ENCODE assay signal across 23 mouse cellular contexts in the genomic region with DNA sequence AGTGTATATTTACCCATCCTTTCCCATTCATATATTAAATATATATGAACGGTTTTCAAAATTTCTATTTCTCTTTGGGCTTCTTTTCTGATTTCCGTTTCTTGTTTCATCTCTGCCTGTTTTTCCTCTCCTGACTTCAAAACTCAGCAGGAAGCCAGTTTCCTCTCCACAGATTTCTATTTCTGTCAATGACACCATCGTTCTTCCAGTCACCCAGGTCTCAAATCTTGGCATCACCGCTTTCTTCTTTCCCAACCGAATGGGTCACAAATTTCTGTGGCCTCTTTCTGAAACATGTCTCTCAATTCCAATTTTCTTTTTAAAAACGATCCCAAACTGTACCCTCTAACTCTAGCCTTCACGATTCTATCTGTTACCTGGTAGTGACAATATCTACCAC. TPM values are rescaled to one million over a fixed set of nuclear protein-coding genes. Genes with fewer than 3 reads are reported as not detected.
DNase-seq lines count a peak whose midpoint lies in the region; ATAC-seq and TF ChIP-seq lines count a peak whose summit lies in the region.
"Had no signal": no experiment of that assay in that cellular context is flagged by ENCODE, and none has a peak within 500 bp of the region (broad histone marks: within the 10 kb centered on the region; RNA-seq: fewer than 3 reads in every experiment).

No protein-coding gene starts in this region.

- H3K27ac ChIP-seq in CH12.LX (ENCODE audit: insufficient read depth, low read depth) = no peak overlapping the region
- H3K27ac ChIP-seq in heart, embryonic 12.5 days (ENCODE audit: poor library complexity, severe bottlenecking) = peak overlapping the region; percentile 92
- H3K27ac ChIP-seq in liver, postnatal 0 days (ENCODE audit: low read depth) = no peak overlapping the region
- H3K27ac ChIP-seq: embryonic facial prominence, embryonic 12.5 days; hindbrain, embryonic 15.5 days; midbrain, embryonic 15.5 days had no signal

- TF ChIP-seq RAD21 in CH12.LX (IDR thresholded peaks at IDR 0.05; ENCODE audit: low read depth, low read length) = no peak

- H3K79me2 ChIP-seq in CH12.LX (replicated peaks; ENCODE audit: control insufficient read depth, extremely low read depth, insufficient read depth, poor library complexity, severe bottlenecking) = no peaks in the 10 kb centered on the region

- dilution Hi-C loops in CH12.LX (cut with MboI; ENCODE audit: extremely low pct_ligation_motif_present, extremely low pct_unique_long_range_greater_than_20kb, low sequenced_read_pairs) = no loop called here

- no peak for TF ChIP-seq EP300 in CH12.LX (IDR thresholded peaks at IDR 0.05; ENCODE audit: low read length)
- TF ChIP-seq EP300 in liver, postnatal 0 days (IDR thresholded peaks at IDR 0.05; ENCODE audit: low read depth) = no peak

- ATAC-seq in heart, embryonic 12.5 days (ENCODE audit: insufficient number of reproducible peaks, low FRiP score) = no peak
- ATAC-seq in liver, postnatal 0 days = no peak

- peak; percentile 53 for DNase-seq in heart, adult 8-10 months (ENCODE audit: low spot score)
- DNase-seq in heart, postnatal 4 days = no peak
- no peak for DNase-seq in CH12.LX (ENCODE audit: extremely low read depth)
- peak; percentile 36 to 50 for DNase-seq in heart, postnatal 10 days
- no peak for DNase-seq in liver, postnatal 0 days
- DNase-seq in kidney, adult 8-10 months = no peak
- DNase-seq: adrenal gland, adult 8-10 months; B cell, adult 2 months; cerebellum, postnatal 14 days; gastrocnemius, postnatal 10 days; kidney, adult 2 months; kidney, postnatal 14 days; liver; lung, postnatal 4 days; right cerebral cortex, adult 18-20 months; right cerebral cortex, postnatal 4 days; thymus, postnatal 14 days had no signal

- H3K4me3 ChIP-seq in CH12.LX (replicated peaks in 1 of 3; ENCODE audit: low read depth in 2 of 3, low read length in 2 of 3, poor library complexity in 1 of 3) = no peak overlapping the region
- no peak overlapping the region for H3K4me3 ChIP-seq in heart, embryonic 12.5 days
- H3K4me3 ChIP-seq in liver, postnatal 0 days (ENCODE audit: low read depth, low read length) = no peak overlapping the region

- no peaks in the 10 kb centered on the region for H3K36me3 ChIP-seq in CH12.LX (replicated peaks in 1 of 2; ENCODE audit: control insufficient read depth in 1 of 2, insufficient read depth in 1 of 2, low read length in 1 of 2)
- H3K36me3 ChIP-seq in heart, embryonic 12.5 days = no peaks in the 10 kb centered on the region
- no peaks in the 10 kb centered on the region for H3K36me3 ChIP-seq in liver, postnatal 0 days (replicated peaks; ENCODE audit: insufficient read depth, low read length)
- H3K36me3 ChIP-seq: embryonic facial prominence, embryonic 12.5 days; hindbrain, embryonic 15.5 days; limb, embryonic 10.5 days; liver, embryonic 15.5 days; midbrain, embryonic 15.5 days had no signal

- intact Hi-C loops in heart, postnatal 10 days (cut with DNase I) = loop anchor here (5.0 kb wide), 2 partner anchors 47 to 193 kb away; a partner anchor contains a TSS

- in situ Hi-C loops in CH12.LX (cut with MboI; ENCODE audit: low pct_ligation_motif_present, low pct_unique_long_range_greater_than_20kb, low sequenced_read_pairs) = no loop called here

- 43% methylated on average over 7 of the region's 7 CpGs for WGBS in heart, embryonic 12.5 days
- WGBS in liver, postnatal 0 days (ENCODE audit: insufficient replicate concordance) = 73% methylated on average over 7 of the region's 7 CpGs

- no peak for TF ChIP-seq CTCF in CH12.LX (conservative IDR thresholded peaks at IDR 0.05 in 1 of 2, IDR thresholded peaks at IDR 0.05 in 1 of 2; ENCODE audit: low read depth in 2 of 2, low read length in 2 of 2)
- TF ChIP-seq CTCF in liver, postnatal 0 days (IDR thresholded peaks at IDR 0.05; ENCODE audit: low read depth) = no peak

- no peaks in the 10 kb centered on the region for H3K9me3 ChIP-seq in CH12.LX (replicated peaks; ENCODE audit: low read length)
- no peaks in the 10 kb centered on the region for H3K9me3 ChIP-seq in heart, embryonic 12.5 days (replicated peaks)
- no peaks in the 10 kb centered on the region for H3K9me3 ChIP-seq in liver, postnatal 0 days (ENCODE audit: low read length)
- H3K9me3 ChIP-seq: embryonic facial prominence, embryonic 12.5 days; hindbrain, embryonic 15.5 days; limb, embryonic 10.5 days; liver, embryonic 15.5 days; midbrain, embryonic 15.5 days had no signal

- peak overlapping the region; percentile 73; the same call in 1 of the 2 replicates for H3K9ac ChIP-seq in CH12.LX (ENCODE audit: insufficient read depth, low read depth)
- H3K9ac ChIP-seq in heart, embryonic 12.5 days = no peak overlapping the region
- H3K9ac ChIP-seq in liver, postnatal 0 days (replicated peaks) = no peak overlapping the region

- H3K4me2 ChIP-seq in CH12.LX (ENCODE audit: insufficient read depth, low read depth, poor library complexity, severe bottlenecking) = peak overlapping the region; percentile 61; the same call in 1 of the 2 replicates
- H3K4me2 ChIP-seq in heart, embryonic 12.5 days = peak overlapping the region; percentile 71
- no peak overlapping the region for H3K4me2 ChIP-seq in liver, postnatal 0 days (ENCODE audit: low read depth, low read length)

- no peaks in the 10 kb centered on the region for H3K27me3 ChIP-seq in CH12.LX (replicated peaks)
- no peaks in the 10 kb centered on the region for H3K27me3 ChIP-seq in heart, embryonic 12.5 days (replicated peaks)
- H3K27me3 ChIP-seq in liver, postnatal 0 days (ENCODE audit: insufficient read depth, low read length) = no peaks in the 10 kb centered on the region
- H3K27me3 ChIP-seq: embryonic facial prominence, embryonic 12.5 days had no signal

- peaks cover 0 to 24% of the 10 kb centered on the region in 2 experiments; a peak in 2 of 4 replicates for H3K4me1 ChIP-seq in CH12.LX (ENCODE audit: control insufficient read depth in 1 of 2, insufficient read depth in 2 of 2)
- H3K4me1 ChIP-seq in heart, embryonic 12.5 days (replicated peaks) = peaks cover 39% of the 10 kb centered on the region
- peaks cover 15% of the 10 kb centered on the region for H3K4me1 ChIP-seq in liver, postnatal 0 days (ENCODE audit: insufficient read depth)
- H3K4me1 ChIP-seq: embryonic facial prominence, embryonic 12.5 days had no signal

- no peak for TF ChIP-seq POLR2A in CH12.LX (IDR thresholded peaks at IDR 0.05; ENCODE audit: low read depth, low read length)

TF ChIP-seq in CH12.LX, 34 proteins besides CTCF, POLR2A, EP300 and RAD21:
- TF ChIP-seq NRF1 (IDR thresholded peaks at IDR 0.05; ENCODE audit: low read depth, low read length) (no peak), SMC3 (IDR thresholded peaks at IDR 0.05; ENCODE audit: low read depth, low read length) (no peak), SIN3A (IDR thresholded peaks at IDR 0.05; ENCODE audit: low read length) (no peak), ZNF384 (IDR thresholded peaks at IDR 0.05; ENCODE audit: low read depth, low read length) (no peak), GABPA (IDR thresholded peaks at IDR 0.05; ENCODE audit: insufficient replicate concordance, low read depth, low read length) (no peak), PAX5 (IDR thresholded peaks at IDR 0.05; ENCODE audit: low read length) (no peak), E2F4 (IDR thresholded peaks at IDR 0.05; ENCODE audit: insufficient replicate concordance, low read depth, low read length) (no peak), JUND (conservative IDR thresholded peaks at IDR 0.05; ENCODE audit: low read depth, low read length) (no peak)

RNA-seq across cellular contexts. Expression of a gene that starts 0.7 kb away (rescaled TPM):
- 100 to 1,000 TPM; 281 to 324 (median 299) TPM for total RNA-seq in heart, adult 8-10 months (2022)
- 100 to 1,000 TPM; 223 to 231 TPM for total RNA-seq in heart, postnatal 4 days (2021)
- total RNA-seq in CH12.LX (2012; rRNA removed) = 6.1 and 6.2 TPM in 2 replicates
- total RNA-seq in CH12.LX (2014; rRNA removed) = 6.6 TPM in 2 replicates
- polyA plus RNA-seq in CH12.LX (2012; ENCODE audit: insufficient read length, low read depth) = 3.5 and 4.1 TPM in 2 replicates
- 77.2 and 81.3 TPM in 2 replicates for polyA plus RNA-seq in heart, embryonic 12.5 days (2016; fragmentation: Nextera tagmentation; extraction: Ambion mirVana)
- total RNA-seq in heart, postnatal 10 days (2021) = 100 to 1,000 TPM; 216 to 235 TPM
- polyA plus RNA-seq in liver, postnatal 0 days (2015; fragmentation: Nextera tagmentation; extraction: Ambion mirVana) = 4.0 and 4.8 TPM in 2 replicates

Comparison
In these comparisons a context has a peak if more than half of its experiments do, and no peak if none do; other contexts are left out.
1. DNase-seq: peak in heart, adult 8-10 months (single experiment) and heart, postnatal 10 days (2 of 2); none in heart, postnatal 4 days (single experiment), CH12.LX (single experiment), liver, postnatal 0 days (single experiment) and kidney, adult 8-10 months (0 of 2).
2. RNA of a gene that starts 0.7 kb away (total RNA-seq): 281 to 324 TPM in heart, adult 8-10 months, 216 to 235 TPM in heart, postnatal 10 days and 223 to 231 TPM in heart, postnatal 4 days; 6.1 to 6.6 TPM in CH12.LX; every median in the first group is over 10 times any median in the second.